Mouse (Mus musculus) telencephalon, adult 2 months (tissue): ENCODE measurements around the gene Vmn1r188.
"Not testable (repeated sequence)": the region's sequence is repeated elsewhere in the genome, so short reads cannot be mapped to it uniquely, and the experiment has no call there.

Experiments used
- DNase-seq: peaks from one replicate; pipeline ENCODE4 v3.0.0-alpha.2; 2011; ENCODE audit warnings: low read depth, low spot score

Gene Vmn1r188

GRCm38 (mm10) chr13:22084140-22084539, at the start of gene Vmn1r188:
Gene Vmn1r188 (plus strand): TSS chr13:22084440.
- DNase-seq: not testable (repeated sequence)

GRCm38 (mm10) chr13:22034443-22035266, 49.6 kb upstream of the Vmn1r188 start:
- DNase-seq: no peak

- DNase-seq: peak; percentile 96
Measured at GRCm38 (mm10) chr13:22035267-22036148, 48.7 kb upstream of the Vmn1r188 start, which contains the start of the genes Hist1h2ah and Hist1h2bk. Gene Hist1h2ah (minus strand): TSS chr13:22035568. Gene Hist1h2bk (plus strand): TSS chr13:22035870.

GRCm38 (mm10) chr13:22036149-22036956, 47.9 kb upstream of the Vmn1r188 start:
- DNase-seq: no peak

GRCm38 (mm10) chr13:22036986-22037385, 47.3 kb upstream of the Vmn1r188 start:
- DNase-seq: no peak

GRCm38 (mm10) chr13:22037415-22037814, 46.8 kb upstream of the Vmn1r188 start:
- no peak for DNase-seq

- no peak for DNase-seq
Measured at GRCm38 (mm10) chr13:22039364-22039763, 44.9 kb upstream of the Vmn1r188 start.

GRCm38 (mm10) chr13:22039951-22040463, 44.2 kb upstream of the Vmn1r188 start:
- DNase-seq: no peak

- no peak for DNase-seq
Measured at GRCm38 (mm10) chr13:22040464-22041141, 43.6 kb upstream of the Vmn1r188 start.

GRCm38 (mm10) chr13:22041142-22041536, 43.1 kb upstream of the Vmn1r188 start, which contains the start of gene Hist1h4i:
Gene Hist1h4i (minus strand): TSS chr13:22041362.
- DNase-seq: peak; percentile 93

GRCm38 (mm10) chr13:22041651-22042567, 42.3 kb upstream of the Vmn1r188 start:
- no peak for DNase-seq

GRCm38 (mm10) chr13:22042568-22043502, 41.4 kb upstream of the Vmn1r188 start, which contains the start of the genes Hist1h2ag and Hist1h2bj:
Gene Hist1h2ag (minus strand): TSS chr13:22042944.
Gene Hist1h2bj (plus strand): TSS chr13:22043214.
- DNase-seq: peak; percentile 99

GRCm38 (mm10) chr13:22043503-22044431, 40.5 kb upstream of the Vmn1r188 start:
- DNase-seq: no peak

GRCm38 (mm10) chr13:22044432-22045155, 39.6 kb upstream of the Vmn1r188 start:
- DNase-seq: no peak

- DNase-seq: no peak
Measured at GRCm38 (mm10) chr13:22045311-22045710, 38.9 kb upstream of the Vmn1r188 start.

- no peak for DNase-seq
Measured at GRCm38 (mm10) chr13:22049041-22049440, 35.2 kb upstream of the Vmn1r188 start.
